Mouse (Mus musculus) MEL (cell line): ENCODE measurements around the gene Kit. TPM values are rescaled to one million over a fixed set of nuclear protein-coding genes. Genes with fewer than 3 reads are reported as not detected.

Experiments
- DNase-seq: peaks from one replicate; pipeline ENCODE4 v3.0.0; 2011; ENCODE audit warnings: low read depth, low spot score
- H3K27ac ChIP-seq: 2 replicates; pipeline ENCODE4 v1.5.1; 2012; ENCODE audit warnings: low read depth, mild to moderate bottlenecking, control low read depth, low read length, moderate library complexity; ENCODE audit not compliant: control insufficient read depth
- H3K27me3 ChIP-seq, 2 experiments: fragments of 150-350 bp in 1 of 2; sonication (generic) in 1 of 2; 2 replicates each; pipeline ENCODE4 v1.6.1; 2012; ENCODE audit warnings: low read length in 2 of 2, mild to moderate bottlenecking in 2 of 2, improper control_type of control experiment in 1 of 2, moderate library complexity in 1 of 2; ENCODE audit not compliant: insufficient read depth in 2 of 2, control insufficient read depth in 1 of 2
- H3K36me3 ChIP-seq, 2 experiments: 2 replicates each; pipeline ENCODE4 v1.6.1; 2012 to 2014; ENCODE audit warnings: low read length in 2 of 2, improper control_type of control experiment in 1 of 2, inconsistent platforms in 1 of 2, mild to moderate bottlenecking in 1 of 2; ENCODE audit not compliant: insufficient read depth in 2 of 2, control insufficient read depth in 1 of 2
- H3K4me1 ChIP-seq, 2 experiments: fragments of 150-350 bp in 1 of 2; sonication (generic) in 1 of 2; 2 replicates each; pipeline ENCODE4 v1.6.1; 2012; ENCODE audit warnings: low read length in 2 of 2, improper control_type of control experiment in 1 of 2, mild to moderate bottlenecking in 1 of 2; ENCODE audit not compliant: insufficient read depth in 2 of 2, control insufficient read depth in 1 of 2
- H3K4me3 ChIP-seq, 2 experiments: fragments of 150-350 bp in 1 of 2; sonication (generic) in 1 of 2; 2 replicates each; pipeline ENCODE4 v1.5.1; 2012; ENCODE audit warnings: low read depth in 2 of 2, low read length in 2 of 2, mild to moderate bottlenecking in 2 of 2, moderate library complexity in 2 of 2, control low read depth in 1 of 2, improper control_type of control experiment in 1 of 2; ENCODE audit not compliant: control insufficient read depth in 1 of 2, insufficient read depth in 1 of 2
- H3K79me2 ChIP-seq: 2 replicates; pipeline ENCODE4 v1.6.1; 2012; ENCODE audit warnings: mild to moderate bottlenecking, low read length, moderate library complexity; ENCODE audit not compliant: control insufficient read depth, poor library complexity, insufficient read depth
- H3K9ac ChIP-seq: 2 replicates; pipeline ENCODE4 v1.6.1; 2012; ENCODE audit warnings: low read depth, mild to moderate bottlenecking, control low read depth, low read length, moderate library complexity; ENCODE audit not compliant: control insufficient read depth, poor library complexity, severe bottlenecking
- H3K9me3 ChIP-seq: fragments of 150-350 bp; sonication (generic); replicated peaks from 2 replicates; pipeline ENCODE4 v1.6.1; 2012; ENCODE audit warnings: mild to moderate bottlenecking, low read length, improper control_type of control experiment, moderate library complexity; ENCODE audit not compliant: insufficient read depth
- BHLHE40 ChIP-seq: IDR thresholded peaks from 2 replicates; pipeline ENCODE4 v1.6.1; 2012; ENCODE audit warnings: low read depth, mild to moderate bottlenecking, inconsistent platforms, low read length, improper control_type of control experiment, borderline replicate concordance
- CHD1 ChIP-seq: IDR thresholded peaks from 2 replicates; pipeline ENCODE4 v1.6.1; 2012; ENCODE audit warnings: low read depth, mild to moderate bottlenecking, inconsistent platforms, low read length, improper control_type of control experiment
- CHD2 ChIP-seq: IDR thresholded peaks from 2 replicates; pipeline ENCODE4 v1.6.1; 2011; ENCODE audit warnings: low read length, improper control_type of control experiment
- EP300 ChIP-seq, 2 experiments: IDR thresholded peaks; 2 replicates each; pipeline ENCODE4 v1.6.1; 2011; ENCODE audit warnings: improper control_type of control experiment in 2 of 2, low read length in 2 of 2, low read depth in 1 of 2, mild to moderate bottlenecking in 1 of 2
- ETS1 ChIP-seq: IDR thresholded peaks from 2 replicates; pipeline ENCODE4 v1.6.1; 2012; ENCODE audit warnings: low read depth, mild to moderate bottlenecking, inconsistent platforms, low read length, improper control_type of control experiment, moderate library complexity
- KAT2A ChIP-seq: conservative IDR thresholded peaks from 2 replicates; pipeline ENCODE4 v1.6.1; 2012; ENCODE audit warnings: low read depth, low read length, improper control_type of control experiment, inconsistent platforms
- MAX ChIP-seq: IDR thresholded peaks from 2 replicates; pipeline ENCODE4 v1.6.1; 2011; ENCODE audit warnings: low read length, improper control_type of control experiment
- MAZ ChIP-seq: IDR thresholded peaks from 2 replicates; pipeline ENCODE4 v1.6.1; 2012; ENCODE audit warnings: low read depth, mild to moderate bottlenecking, inconsistent platforms, low read length, improper control_type of control experiment
- MEF2A ChIP-seq: IDR thresholded peaks from 2 replicates; pipeline ENCODE4 v1.6.1; 2014; ENCODE audit warnings: low read depth, mild to moderate bottlenecking, inconsistent platforms, low read length, improper control_type of control experiment; ENCODE audit not compliant: poor library complexity, insufficient replicate concordance, severe bottlenecking; ENCODE audit errors: extremely low read depth
- MXI1 ChIP-seq: IDR thresholded peaks from 2 replicates; pipeline ENCODE4 v1.6.1; 2011; ENCODE audit warnings: mild to moderate bottlenecking, low read depth, low read length, improper control_type of control experiment
- MYC ChIP-seq: IDR thresholded peaks from 2 replicates; pipeline ENCODE4 v1.6.1; 2011; ENCODE audit warnings: low read depth, mild to moderate bottlenecking, low read length, improper control_type of control experiment, moderate library complexity
- NRF1 ChIP-seq: IDR thresholded peaks from 2 replicates; pipeline ENCODE4 v1.6.1; 2014; ENCODE audit warnings: low read depth, mild to moderate bottlenecking, inconsistent platforms, low read length, improper control_type of control experiment, moderate library complexity; ENCODE audit not compliant: poor library complexity, insufficient read depth, severe bottlenecking
- POLR2AphosphoS2 ChIP-seq: IDR thresholded peaks from 2 replicates; pipeline ENCODE4 v1.6.1; 2011; ENCODE audit warnings: low read length, improper control_type of control experiment
- SIN3A ChIP-seq: IDR thresholded peaks from 2 replicates; pipeline ENCODE4 v1.6.1; 2012; ENCODE audit warnings: low read length, improper control_type of control experiment, inconsistent platforms
- TAL1 ChIP-seq: IDR thresholded peaks from 2 replicates; pipeline ENCODE4 v1.6.1; 2012; ENCODE audit warnings: mild to moderate bottlenecking, inconsistent platforms, low read length, moderate library complexity, mixed read lengths
- TBP ChIP-seq: IDR thresholded peaks from 2 replicates; pipeline ENCODE4 v1.8.0; 2011; ENCODE audit warnings: low read depth, low read length, improper control_type of control experiment
- UBTF ChIP-seq: IDR thresholded peaks from 2 replicates; pipeline ENCODE4 v1.6.1; 2012; ENCODE audit warnings: low read depth, mild to moderate bottlenecking, inconsistent platforms, low read length, improper control_type of control experiment, moderate library complexity, borderline replicate concordance; ENCODE audit not compliant: insufficient read depth
- USF1 ChIP-seq: IDR thresholded peaks from 2 replicates; pipeline ENCODE4 v1.6.1; 2014; ENCODE audit warnings: low read depth, mild to moderate bottlenecking, inconsistent platforms, low read length, improper control_type of control experiment, moderate library complexity
- USF2 ChIP-seq, 2 experiments: IDR thresholded peaks; 2 replicates each; pipeline ENCODE4 v1.6.1; 2011 to 2012; ENCODE audit warnings: improper control_type of control experiment in 2 of 2, low read length in 2 of 2, borderline replicate concordance in 1 of 2, inconsistent platforms in 1 of 2, low read depth in 1 of 2, mild to moderate bottlenecking in 1 of 2; ENCODE audit not compliant: insufficient read depth in 1 of 2
- ZC3H11A ChIP-seq: IDR thresholded peaks from 2 replicates; pipeline ENCODE4 v1.6.1; 2012; ENCODE audit warnings: low read depth, mild to moderate bottlenecking, inconsistent platforms, low read length, improper control_type of control experiment
- ZNF384 ChIP-seq: IDR thresholded peaks from 2 replicates; pipeline ENCODE4 v1.6.1; 2012; ENCODE audit warnings: low read depth, mild to moderate bottlenecking, inconsistent platforms, low read length, improper control_type of control experiment
- polyA plus RNA-seq, 2 experiments: library from polyadenylated mRNA; stranded (reverse) in 1 of 2; unstranded in 1 of 2; fragments of >175 nt in 1 of 2; fragments of >200 nt in 1 of 2; gene quantifications; 2 replicates each; pipeline versions ENCODE4 v1.2.1 to v1.2.4; 2012; ENCODE audit warnings: low replicate concordance in 2 of 2, low read depth in 1 of 2; ENCODE audit not compliant: insufficient read length in 2 of 2, insufficient read depth in 1 of 2, missing spikeins in 1 of 2
- total RNA-seq: library from RNA; depleted of rRNA; stranded (reverse); fragments of 300-350 nt; gene quantifications from 2 replicates; pipeline ENCODE4 v1.2.3, GENCODE M21; 2012

Gene Kit
- total and polyA plus RNA-seq, 3 experiments, result 1.0 to 1.8 TPM; not detected in 1

DNA sequence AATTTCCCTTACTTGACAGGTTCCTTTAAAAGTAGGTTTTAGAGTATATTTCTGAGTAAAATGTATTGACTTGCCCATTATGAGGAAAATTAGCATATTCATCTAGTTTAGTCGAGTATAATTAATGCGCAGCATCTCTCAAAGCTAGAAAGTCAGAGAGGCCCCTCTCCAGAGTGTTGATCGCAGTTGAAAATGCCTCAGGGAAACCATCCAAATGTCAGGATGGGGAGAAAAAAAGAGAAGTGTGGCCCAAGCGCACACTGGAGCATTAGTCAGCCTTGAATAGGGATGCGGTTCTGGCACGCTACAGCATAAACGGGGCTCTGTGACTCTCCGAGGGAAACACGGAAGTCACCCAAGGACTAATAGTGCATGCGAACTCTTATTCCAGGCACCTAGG is 20.6 kb downstream of the Kit start:
- TF ChIP-seq USF1 (no peak), KAT2A (no peak), CHD2 (no peak), TAL1 (no peak), ZC3H11A (no peak), MEF2A (no peak), MYC (no peak), ETS1 (no peak)
- TF ChIP-seq, all 39 proteins: peak for 0
- no peaks in the 10 kb centered on the region for H3K36me3 ChIP-seq
- H3K9ac ChIP-seq, result no peak overlapping the region
- no peaks in the 10 kb centered on the region for H3K79me2 ChIP-seq
- no peak overlapping the region for H3K27ac ChIP-seq
- H3K27me3 ChIP-seq, result no peaks in the 10 kb centered on the region
- no peaks in the 10 kb centered on the region for H3K9me3 ChIP-seq
- DNase-seq, result no peak
- H3K4me1 ChIP-seq, result peaks cover 0 to 7% of the 10 kb centered on the region in 2 experiments; a peak in 1 of 4 replicates
- no peak overlapping the region for H3K4me3 ChIP-seq

DNA sequence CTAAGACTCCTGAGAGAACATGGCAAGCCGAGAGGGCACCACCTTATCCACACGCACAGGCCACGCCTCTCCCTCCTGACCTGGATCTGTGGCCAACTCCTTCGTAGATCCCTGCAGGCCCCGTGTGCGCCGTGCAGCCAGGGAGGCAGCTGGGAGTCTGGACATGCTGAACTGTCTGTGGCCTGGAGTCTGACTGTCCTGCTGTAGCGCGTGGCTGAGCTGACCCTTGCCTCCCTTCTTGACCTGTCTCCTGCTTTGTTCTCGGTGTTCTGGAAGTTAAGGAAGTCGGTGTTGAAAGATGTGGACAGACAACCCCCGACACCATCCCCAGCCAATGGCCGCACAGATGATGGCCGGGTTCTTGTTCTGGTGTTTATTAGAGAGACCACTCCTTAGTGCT is 21.5 kb downstream of the Kit start:
- TF ChIP-seq BHLHE40 (no peak), EP300 (IDR thresholded peaks at IDR 0.05; ENCODE audit: low read depth in 1 of 2, low read length in 2 of 2) (no peak), UBTF (no peak), POLR2AphosphoS2 (no peak), MAX (no peak), TBP (no peak), NRF1 (no peak), MXI1 (no peak), SIN3A (no peak), MEF2A (no peak), USF1 (no peak), CHD2 (no peak), TAL1 (no peak), MAZ (no peak), CHD1 (no peak), ETS1 (no peak), USF2 (IDR thresholded peaks at IDR 0.05; ENCODE audit: borderline replicate concordance in 1 of 2, insufficient read depth in 1 of 2, low read depth in 1 of 2, low read length in 2 of 2) (no peak), ZNF384 (no peak)
- H3K4me3 ChIP-seq, result no peak overlapping the region
- H3K36me3 ChIP-seq, result peaks cover 0 to 2% of the 10 kb centered on the region in 2 experiments; a peak in 1 of 4 replicates
- H3K79me2 ChIP-seq, result no peaks in the 10 kb centered on the region
- peaks cover 0 to 7% of the 10 kb centered on the region in 2 experiments; a peak in 1 of 4 replicates for H3K4me1 ChIP-seq
- H3K9ac ChIP-seq, result no peak overlapping the region
- H3K9me3 ChIP-seq, result no peaks in the 10 kb centered on the region
- no peak overlapping the region for H3K27ac ChIP-seq
- DNase-seq, result no peak
- no peaks in the 10 kb centered on the region for H3K27me3 ChIP-seq
